9 mouse cellular contexts compared by ENCODE assay signal in genomic region chr15:79359954-79360353, GRCm38 (mm10). TPM values are rescaled to one million over a fixed set of nuclear protein-coding genes. Genes with fewer than 3 reads are reported as not detected.
DNase-seq lines count a peak whose midpoint lies in the region; ATAC-seq lines count a peak whose summit lies in the region.
"Had no signal": no experiment of that assay in that cellular context is flagged by ENCODE, and none has a peak within 500 bp of the region (broad histone marks: within the 10 kb centered on the region; RNA-seq: fewer than 3 reads in every experiment).

No protein-coding gene starts in this region.

- H3K36me3 ChIP-seq in heart, embryonic 14.5 days (ENCODE audit: control insufficient read depth, insufficient read depth, low read length), result peaks cover 41% of the 10 kb centered on the region
- H3K36me3 ChIP-seq in lung, embryonic 15.5 days, result peaks cover 24% of the 10 kb centered on the region

- 0 out of 2 replicates have a peak overlapping the region, but pooled peaks have one; percentile 27 for H3K9ac ChIP-seq in heart, embryonic 14.5 days (ENCODE audit: low read length)
- H3K9ac ChIP-seq in lung, embryonic 15.5 days, result no peak overlapping the region

- peaks cover 42 to 55% of the 10 kb centered on the region in 2 experiments for H3K4me1 ChIP-seq in heart, embryonic 14.5 days (ENCODE audit: control insufficient read depth in 2 of 2, insufficient read depth in 2 of 2, low read length in 2 of 2)
- peaks cover 56% of the 10 kb centered on the region for H3K4me1 ChIP-seq in lung, embryonic 15.5 days

- H3K4me3 ChIP-seq in heart, embryonic 14.5 days (ENCODE audit: control insufficient read depth in 1 of 2, insufficient read depth in 1 of 2, low read depth in 1 of 2, low read length in 2 of 2), result no peak overlapping the region
- H3K4me3 ChIP-seq in lung, embryonic 15.5 days, result no peak overlapping the region

- H3K9me3 ChIP-seq in heart, embryonic 14.5 days (ENCODE audit: control insufficient read depth, low read length), result no peaks in the 10 kb centered on the region
- no peaks in the 10 kb centered on the region for H3K9me3 ChIP-seq in lung, embryonic 15.5 days

- no peaks in the 10 kb centered on the region for H3K27me3 ChIP-seq in heart, embryonic 14.5 days (ENCODE audit: control insufficient read depth, insufficient read depth, low read length)
- no peaks in the 10 kb centered on the region for H3K27me3 ChIP-seq in lung, embryonic 15.5 days

- intact Hi-C loops in left cerebral cortex, postnatal 14 days (cut with DNase I), result no loop called here

- H3K4me2 ChIP-seq in heart, embryonic 14.5 days (ENCODE audit: low read length), result peak overlapping the region; percentile 12
- peak overlapping the region; percentile 1; the same call in 1 of the 2 replicates for H3K4me2 ChIP-seq in lung, embryonic 15.5 days

- peak overlapping the region; percentile 73 to 74 for H3K27ac ChIP-seq in heart, embryonic 14.5 days (replicated peaks in 1 of 2; ENCODE audit: control insufficient read depth in 1 of 2, insufficient read depth in 1 of 2, low read depth in 2 of 2, low read length in 2 of 2)
- peak overlapping the region; percentile 81 for H3K27ac ChIP-seq in lung, embryonic 15.5 days

- 5% methylated on average over 6 of the region's 6 CpGs for WGBS in heart, embryonic 14.5 days
- WGBS in lung, embryonic 15.5 days, result 3% methylated on average over 6 of the region's 6 CpGs

- 0 out of 2 replicates have a peak, but pooled peaks have one; percentile 4 for ATAC-seq in heart, embryonic 14.5 days (ENCODE audit: insufficient number of reproducible peaks, insufficient read depth, low FRiP score, low read depth)
- ATAC-seq in lung, embryonic 15.5 days (ENCODE audit: borderline replicate concordance, extremely low read depth, low FRiP score, low TSS enrichment), result peak; percentile 27; the same call in 1 of the 2 replicates

- DNase-seq in heart, adult 8-10 months (ENCODE audit: low spot score), result no peak
- DNase-seq in ZHBTc4 (ENCODE audit: low read depth, low spot score), result peak; percentile 39
- DNase-seq in kidney, adult 18-20 months, result peak; percentile 59
- DNase-seq in natural killer cell, adult 2 months (ENCODE audit: low spot score in 2 of 2), result no peak
- no peak for DNase-seq in frontal cortex, adult 2 months (ENCODE audit: extremely low spot score in 1 of 2, low spot score in 1 of 2)
- no peak for DNase-seq in left cerebral cortex, postnatal 14 days (ENCODE audit: low spot score in 2 of 2)
- DNase-seq: adrenal gland, postnatal 14 days had no signal

RNA-seq across cellular contexts. Expression of gene Maff, which starts 13.5 kb away (rescaled TPM):
- polyA plus RNA-seq in heart, embryonic 14.5 days (2014; fragmentation: Nextera tagmentation; extraction: Ambion mirVana), result 2.2 and 3.5 TPM in 2 replicates
- 10 to 100 TPM in 2 of 4 experiments, 1 to 10 TPM in 2; 5.7 to 11.1 (median 9.9) TPM for total RNA-seq in heart, adult 8-10 months (2022)
- 4.8 and 5.3 TPM in 2 replicates for polyA plus RNA-seq in lung, embryonic 15.5 days (2015; fragmentation: Nextera tagmentation; extraction: Ambion mirVana)
- 0.62 and 1.1 TPM in 2 replicates for polyA plus RNA-seq in frontal cortex, adult 2 months (2012; rRNA removed)
- 1 to 10 TPM; 1.4 to 2.6 TPM for total RNA-seq in left cerebral cortex, postnatal 14 days (2021)

RNA-seq across cellular contexts. Expression of gene Pla2g6, which starts 31.8 kb away (rescaled TPM):
- 10.9 and 11.7 TPM in 2 replicates for polyA plus RNA-seq in heart, embryonic 14.5 days (2014; fragmentation: Nextera tagmentation; extraction: Ambion mirVana)
- total RNA-seq in heart, adult 8-10 months (2022), result 10 to 100 TPM; 11.6 to 15.6 (median 13.4) TPM
- polyA plus RNA-seq in lung, embryonic 15.5 days (2015; fragmentation: Nextera tagmentation; extraction: Ambion mirVana), result 19.1 and 20.2 TPM in 2 replicates
- 31.8 and 32.9 TPM in 2 replicates for polyA plus RNA-seq in frontal cortex, adult 2 months (2012; rRNA removed)
- total RNA-seq in left cerebral cortex, postnatal 14 days (2021), result 10 to 100 TPM; 21.5 to 23.0 TPM

RNA-seq across cellular contexts. Expression of gene Tmem184b, which starts 43.4 kb away (rescaled TPM):
- 56.1 and 60.6 TPM in 2 replicates for polyA plus RNA-seq in heart, embryonic 14.5 days (2014; fragmentation: Nextera tagmentation; extraction: Ambion mirVana)
- total RNA-seq in heart, adult 8-10 months (2022), result 10 to 100 TPM; 34.6 to 46.1 (median 39.0) TPM
- 76.4 and 76.5 TPM in 2 replicates for polyA plus RNA-seq in lung, embryonic 15.5 days (2015; fragmentation: Nextera tagmentation; extraction: Ambion mirVana)
- polyA plus RNA-seq in frontal cortex, adult 2 months (2012; rRNA removed), result 73.0 and 78.2 TPM in 2 replicates
- total RNA-seq in left cerebral cortex, postnatal 14 days (2021), result 10 to 100 TPM; 56.2 to 56.8 TPM

Comparison
In these comparisons a context has a peak if more than half of its experiments do, and no peak if none do; other contexts are left out.
1. DNase-seq: peak in ZHBTc4 (single experiment) and kidney, adult 18-20 months (single experiment); none in heart, adult 8-10 months (single experiment), natural killer cell, adult 2 months (0 of 2), frontal cortex, adult 2 months (0 of 2) and left cerebral cortex, postnatal 14 days (0 of 2).